Mouse (Mus musculus) spleen, postnatal 36 days (tissue): ENCODE data around the gene Bcdin3d.

Source experiments
- DNase-seq, 2 experiments: peaks; one replicate each; pipeline ENCODE4 v3.0.0; 2022; ENCODE audit warnings: low spot score in 2 of 2, mixed read lengths in 1 of 2

Bcdin3d gene

DNA sequence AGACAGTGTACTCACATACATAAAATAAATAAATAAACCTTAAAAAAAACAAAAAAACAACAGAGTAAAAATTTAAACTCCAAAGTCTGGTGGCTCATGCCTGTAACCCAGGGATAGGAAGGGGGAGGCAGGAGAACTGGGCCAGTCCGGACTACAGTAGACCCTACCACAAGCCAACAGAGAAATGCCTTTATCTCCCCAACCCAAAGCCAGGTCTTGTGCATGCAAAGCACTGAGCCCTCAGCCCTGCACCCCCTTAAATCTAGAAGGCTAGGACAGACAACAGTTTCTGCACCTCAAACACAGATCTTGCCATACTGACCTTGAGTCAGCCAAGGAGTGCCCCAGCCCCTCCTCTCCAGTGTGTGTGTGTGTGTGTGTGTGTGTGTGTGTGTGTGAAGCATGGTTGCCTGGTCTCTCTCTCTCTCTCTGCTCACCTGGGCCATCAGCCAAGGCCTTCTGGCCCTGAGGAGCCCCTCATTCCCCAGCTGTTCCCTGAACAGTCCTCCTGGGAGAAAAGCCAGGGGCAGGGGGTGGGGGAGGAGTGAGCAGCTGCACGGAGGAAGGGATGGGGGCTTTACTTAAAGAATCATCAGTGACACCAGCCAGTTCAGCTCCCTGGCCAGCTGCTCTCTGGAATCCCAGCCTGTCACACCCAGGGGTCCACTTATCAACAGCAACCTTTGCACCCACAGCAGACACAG is 34.3 kb downstream of the Bcdin3d start:
- DNase-seq = no peak

DNA sequence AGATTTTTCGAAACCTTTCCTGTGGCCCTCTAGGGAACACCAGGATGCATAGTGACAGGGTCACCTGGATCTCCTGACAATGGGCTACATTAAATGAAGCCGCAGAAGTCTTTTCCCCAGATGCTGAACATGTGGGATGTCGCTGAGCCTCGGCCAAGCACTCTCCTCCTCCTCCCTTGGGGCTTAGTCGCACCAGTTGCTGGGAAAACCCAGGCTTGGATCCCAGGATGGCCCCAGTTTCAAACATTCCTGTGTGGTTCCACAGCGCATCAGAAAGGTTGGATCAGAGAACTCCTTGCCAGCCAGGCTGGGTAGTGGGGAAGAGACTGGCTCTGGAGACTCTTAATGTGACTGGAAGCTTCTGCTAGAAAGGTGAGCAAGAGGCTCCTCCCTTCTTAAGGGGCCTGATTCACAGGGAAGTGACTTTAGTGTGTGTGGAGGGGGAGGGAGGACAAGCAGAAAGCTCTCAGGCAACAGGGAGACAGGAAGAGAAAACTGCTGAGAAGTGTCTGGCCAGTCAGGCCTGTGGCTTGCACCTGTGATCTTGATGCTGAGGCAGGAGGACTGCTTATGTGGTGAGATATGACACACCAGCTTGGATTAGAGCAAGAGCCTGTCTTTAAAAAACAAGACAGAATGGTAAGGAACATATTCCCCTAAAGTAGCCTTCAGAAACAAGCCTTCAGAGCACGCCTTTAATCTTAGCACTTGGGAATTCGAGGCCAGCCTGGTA is 35.4 kb downstream of the Bcdin3d start:
- no peak for DNase-seq

DNA sequence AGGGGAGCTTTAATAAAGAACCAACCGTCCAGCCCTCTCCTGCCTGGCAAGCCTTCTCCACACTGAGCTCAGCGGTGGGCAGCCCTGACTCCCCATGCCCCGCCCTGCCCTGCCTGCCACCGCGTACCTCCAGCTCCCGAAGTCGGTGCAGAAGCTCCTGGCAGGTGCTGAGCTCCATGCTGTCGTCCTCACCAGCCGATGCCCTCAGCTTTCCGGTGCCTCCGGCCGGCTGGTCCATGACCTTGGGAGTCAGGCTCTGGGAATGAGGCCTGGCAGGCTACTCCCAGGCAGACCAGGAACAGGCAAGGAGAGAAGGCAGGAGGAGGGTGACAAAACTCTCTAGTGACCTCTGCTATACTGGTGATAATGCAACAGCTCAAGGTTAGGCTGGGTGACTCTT is 40.6 kb downstream of the Bcdin3d start:
- no peak for DNase-seq

DNA sequence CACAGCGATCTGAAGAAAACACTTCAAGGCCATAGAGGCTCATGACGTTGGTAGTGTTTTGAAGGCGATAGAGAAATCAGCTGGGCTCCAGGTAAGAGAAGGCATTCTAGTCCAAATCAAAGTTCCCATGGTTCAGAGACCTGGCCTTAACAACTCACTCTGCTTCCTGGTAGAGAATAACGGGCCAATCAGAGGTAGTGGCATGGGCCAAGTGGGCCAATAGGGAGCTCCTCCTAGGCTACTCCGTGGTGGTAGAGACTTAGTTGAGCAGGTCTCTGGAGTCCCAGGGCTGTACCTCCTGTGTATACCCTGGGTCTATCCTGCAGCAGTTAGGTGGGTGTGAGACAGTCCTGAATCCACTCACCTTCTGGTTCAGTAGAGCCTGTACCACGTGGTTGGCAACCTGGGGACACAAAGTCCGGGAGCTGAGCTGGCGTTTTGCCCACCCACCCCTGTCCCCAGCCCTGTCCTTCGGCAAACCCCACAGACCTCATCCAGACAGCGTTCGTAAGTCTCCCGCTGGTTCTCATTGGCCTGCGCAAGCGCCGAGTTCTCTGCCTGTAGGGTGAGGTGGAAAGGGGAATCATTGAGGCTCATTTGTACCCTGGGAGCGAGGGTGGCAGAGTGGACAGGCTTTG is 41.3 kb downstream of the Bcdin3d start:
- no peak for DNase-seq

DNA sequence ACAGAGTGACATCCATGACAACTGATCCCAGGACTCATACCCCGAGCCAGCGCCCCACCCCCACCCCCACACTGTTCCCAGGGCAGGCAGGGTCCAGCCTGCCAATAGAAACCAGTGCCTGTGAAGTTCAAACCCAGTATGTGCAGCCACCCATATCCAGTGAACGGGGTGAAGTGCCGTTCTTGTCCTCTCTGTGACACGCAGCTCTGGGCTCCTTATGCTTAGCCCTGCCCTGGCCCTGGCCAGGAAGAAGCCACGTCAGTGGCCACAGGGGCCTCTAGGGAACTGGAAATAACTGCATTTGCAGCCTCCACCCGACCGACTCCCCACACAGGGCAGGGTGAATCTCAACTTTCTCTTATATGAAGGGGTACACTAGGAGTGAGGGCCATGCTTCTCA is 42.6 kb downstream of the Bcdin3d start:
- no peak for DNase-seq

DNA sequence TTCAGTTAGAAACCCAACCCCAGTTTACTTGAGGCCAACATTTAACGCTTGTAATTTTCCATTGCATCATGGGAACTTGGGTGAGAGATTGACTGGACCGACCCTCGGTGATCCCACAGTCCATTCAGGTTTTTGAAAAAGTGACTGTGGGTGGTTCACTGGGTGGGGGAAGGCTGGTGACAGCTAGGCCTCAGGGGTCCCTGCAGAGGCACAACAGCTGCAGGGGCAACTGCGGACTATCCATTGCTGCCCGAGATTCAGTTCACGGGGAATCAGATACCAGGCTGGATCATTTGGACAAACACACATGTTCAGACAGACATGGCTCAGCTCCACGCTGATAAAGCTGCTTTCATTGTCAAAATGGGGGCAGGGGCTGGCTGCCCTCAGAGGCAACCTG is 43.0 kb downstream of the Bcdin3d start:
- no peak for DNase-seq

DNA sequence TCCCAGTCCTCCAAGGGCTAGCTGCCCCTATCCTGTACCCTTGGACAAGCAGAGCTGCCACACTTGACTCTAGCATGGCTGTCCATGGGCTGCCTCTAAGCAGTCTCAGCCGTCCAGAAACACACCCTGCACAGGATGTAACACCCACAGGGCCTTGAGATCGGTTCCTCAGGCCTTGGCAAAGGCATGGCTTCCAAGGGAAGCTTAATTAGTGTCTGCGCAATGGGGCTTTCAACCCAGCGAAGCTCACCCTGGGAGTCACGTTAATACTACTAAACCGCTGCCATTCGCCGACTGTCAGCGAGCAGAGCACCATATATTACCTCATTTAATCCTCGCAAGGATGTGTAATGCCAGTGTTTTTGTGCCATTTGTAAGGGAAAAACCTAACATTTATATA is 43.5 kb downstream of the Bcdin3d start:
- DNase-seq = no peak

DNA sequence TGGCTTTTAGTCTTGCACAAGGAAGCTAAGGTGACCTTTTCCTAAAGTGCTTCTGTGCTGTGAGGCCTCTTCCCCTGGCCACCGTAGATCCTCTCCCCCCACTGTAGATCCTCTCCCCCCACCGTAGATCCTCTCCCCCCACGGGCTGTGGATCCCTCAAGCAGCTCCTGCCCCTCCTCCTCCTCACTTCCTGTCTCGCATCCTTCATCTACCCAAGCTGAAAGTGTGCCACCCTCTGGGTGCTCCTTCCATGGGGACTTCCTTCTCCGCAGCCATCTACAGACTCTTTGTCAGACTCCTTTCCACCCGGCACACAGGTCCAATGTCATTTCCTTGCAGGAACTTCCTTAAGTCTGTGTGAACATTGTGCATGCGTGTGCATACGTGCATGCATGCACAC is 44.1 kb downstream of the Bcdin3d start:
- DNase-seq = no peak

DNA sequence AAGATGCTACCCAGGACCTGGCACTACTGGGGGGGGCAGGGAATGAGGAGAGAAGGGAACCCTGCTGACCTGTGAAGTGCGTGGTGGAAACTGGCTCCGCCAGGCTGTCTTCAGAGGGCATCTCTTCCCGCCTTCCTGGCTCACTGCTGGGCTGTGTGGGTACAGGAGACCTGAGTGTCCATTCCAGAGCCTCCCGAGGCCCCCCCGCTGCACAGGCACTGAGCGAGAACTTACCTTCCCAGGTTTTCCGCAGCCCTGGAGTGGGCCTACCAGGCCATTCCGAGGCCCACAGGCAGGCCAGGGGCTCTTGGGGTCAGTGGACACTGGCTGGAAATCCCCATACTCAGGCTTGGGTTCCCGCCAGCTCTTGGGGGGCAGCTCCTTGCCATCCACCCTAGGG is 50.6 kb downstream of the Bcdin3d start:
- no peak for DNase-seq

DNA sequence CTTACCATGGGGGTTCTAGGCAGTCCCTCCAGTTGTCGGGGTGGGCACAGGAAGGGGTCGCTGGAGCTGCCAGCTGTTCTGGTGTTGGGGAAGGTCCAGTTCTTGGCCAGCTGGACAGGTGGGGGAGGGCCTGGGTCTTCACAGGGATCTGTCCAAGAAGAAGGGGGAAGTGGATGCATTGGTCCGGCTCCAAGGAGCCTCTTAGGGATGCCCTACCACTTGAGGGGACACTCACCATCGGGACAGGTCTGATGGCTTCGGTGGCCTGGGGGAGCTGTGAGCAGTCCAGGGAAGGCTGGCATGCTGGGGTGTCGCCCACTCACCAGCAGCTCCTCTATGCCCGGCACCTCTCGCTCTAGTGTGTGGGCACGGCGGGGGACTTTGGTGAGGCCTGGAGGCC is 51.4 kb downstream of the Bcdin3d start:
- no peak for DNase-seq

DNA sequence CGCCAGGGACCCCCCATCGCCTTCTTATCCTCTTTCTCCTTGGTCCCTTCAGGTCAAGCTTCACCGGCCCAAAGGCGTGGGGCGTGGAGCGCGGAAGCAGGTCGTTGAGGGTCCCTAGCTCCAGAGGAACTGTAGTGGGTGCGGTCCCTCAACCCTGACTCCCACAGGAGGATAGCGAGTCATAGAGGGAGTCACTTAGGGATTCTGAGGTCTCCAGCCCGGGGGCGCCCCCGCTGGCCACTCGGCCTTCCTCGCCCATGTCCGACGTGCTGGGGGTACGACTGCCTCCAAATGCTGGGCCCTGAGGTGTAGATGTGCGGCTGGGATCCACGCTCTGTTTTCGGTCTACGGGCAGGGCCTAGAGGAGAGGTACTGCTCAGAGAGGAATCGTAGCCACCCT is 52.0 kb downstream of the Bcdin3d start:
- no peak for DNase-seq

DNA sequence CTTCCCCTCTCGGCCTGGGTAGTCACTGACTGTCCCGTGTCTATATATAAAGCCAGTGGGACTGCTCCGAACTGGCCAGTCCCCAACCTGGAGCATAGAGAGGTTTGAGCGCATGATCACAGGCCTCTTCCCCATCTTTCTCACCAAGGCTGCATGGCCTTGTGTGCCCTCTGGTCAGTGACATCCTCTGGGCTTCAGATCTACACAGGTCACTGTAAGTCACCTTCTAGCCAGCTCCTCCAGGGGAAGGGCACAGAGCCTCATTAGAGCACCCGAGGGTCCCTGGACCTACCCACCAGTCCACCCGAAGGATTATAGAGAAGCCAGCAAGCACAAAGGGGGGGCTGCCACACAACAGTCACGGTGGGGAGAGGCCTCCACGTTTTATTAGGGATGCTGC is 52.9 kb downstream of the Bcdin3d start:
- no peak for DNase-seq

DNA sequence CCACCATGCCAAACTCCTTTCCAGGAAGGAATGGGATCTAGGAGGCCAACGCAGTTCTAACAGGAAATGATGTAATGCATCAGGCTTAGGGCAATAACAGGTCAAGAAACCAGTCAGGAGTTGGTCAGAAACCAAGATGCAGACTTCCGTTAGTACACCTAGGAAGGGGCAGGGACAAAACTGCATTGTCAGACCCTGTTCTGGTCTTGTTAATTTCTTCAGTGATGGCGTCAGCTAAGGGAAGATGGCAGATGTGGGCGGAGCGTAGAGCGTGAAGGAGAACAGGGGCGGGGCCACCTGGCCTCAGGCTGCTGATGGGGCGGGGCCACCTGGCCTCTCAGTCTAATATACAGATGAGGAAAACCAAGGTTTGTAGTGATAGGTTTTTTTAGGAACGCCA is 53.4 kb downstream of the Bcdin3d start:
- no peak for DNase-seq

DNA sequence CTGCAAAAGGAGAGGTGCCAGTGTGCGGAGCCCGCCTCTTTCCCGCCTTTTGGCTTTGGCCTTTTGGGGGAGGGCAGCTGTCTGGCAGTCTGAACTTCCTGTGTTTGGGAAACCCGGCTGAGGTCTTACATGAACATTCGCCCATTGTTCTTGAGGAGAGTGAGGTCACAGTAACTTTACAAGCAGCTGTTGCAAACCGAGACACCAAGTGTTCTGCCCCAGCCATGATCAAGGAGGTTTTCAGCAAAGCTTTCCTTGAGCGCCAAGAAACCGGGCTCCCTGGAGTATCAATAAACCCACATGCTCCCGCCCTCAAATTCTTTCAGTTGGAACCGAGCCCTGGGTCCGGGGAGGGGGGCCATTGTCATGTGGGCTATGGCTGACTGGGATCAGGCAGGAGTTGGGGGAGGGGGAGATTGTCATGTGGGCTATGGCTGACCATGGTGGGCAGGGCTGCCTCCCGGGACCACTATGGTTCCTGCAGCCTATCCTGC is 54.0 kb downstream of the Bcdin3d start:
- DNase-seq = no peak

DNA sequence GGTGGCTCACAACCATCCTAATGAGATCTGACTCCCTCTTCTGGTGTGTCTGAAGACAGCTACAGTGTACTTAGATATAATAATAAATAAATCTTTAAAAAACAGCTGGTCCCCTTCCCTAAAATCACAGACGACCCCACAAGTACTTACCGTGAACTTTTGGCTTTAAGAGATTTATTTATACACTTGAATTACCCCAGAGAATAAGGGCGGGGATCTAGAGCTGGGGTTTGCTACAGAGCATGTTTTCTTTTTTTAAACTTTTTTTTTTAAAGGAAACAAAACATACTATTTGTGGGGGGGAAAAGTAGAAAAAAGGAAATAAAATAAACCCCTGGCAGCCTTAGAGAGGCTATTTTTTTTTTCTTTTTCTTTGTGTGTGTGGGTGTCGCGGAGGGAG is 54.4 kb downstream of the Bcdin3d start:
- DNase-seq = no peak
